Mouse (Mus musculus): ENCODE results near the gene Gm20716.

Gm20716 gene

GRCm38 (mm10) chr2:168230026-168230728, at the start of gene Gm20716, which contains the start of the genes Dpm1 and Mocs3:
Gene Gm20716 (minus strand): TSS chr2:168230364.
Gene Dpm1 (minus strand): TSS chr2:168230591.
Gene Mocs3 (plus strand): TSS chr2:168230622.
- peak; percentile 87 for DNase-seq (ENCODE audit: low read depth)

- DNase-seq (ENCODE audit: low read depth): peak; percentile 75
Measured at GRCm38 (mm10) chr2:168274374-168274935, 44.3 kb upstream of the Gm20716 start.

- DNase-seq (ENCODE audit: low read depth): no peak
Measured at GRCm38 (mm10) chr2:168273387-168273786, 43.2 kb upstream of the Gm20716 start.

GRCm38 (mm10) chr2:168268033-168268432, 37.9 kb upstream of the Gm20716 start:
- DNase-seq (ENCODE audit: low read depth): no peak

- no peak for DNase-seq (ENCODE audit: low read depth)
Measured at GRCm38 (mm10) chr2:168260900-168261299, 30.7 kb upstream of the Gm20716 start.

GRCm38 (mm10) chr2:168260124-168260523, 30.0 kb upstream of the Gm20716 start:
- no peak for DNase-seq (ENCODE audit: low read depth)

- no peak for DNase-seq (ENCODE audit: low read depth)
Measured at GRCm38 (mm10) chr2:168259046-168259445, 28.9 kb upstream of the Gm20716 start.

GRCm38 (mm10) chr2:168257188-168257587, 27.0 kb upstream of the Gm20716 start:
- no peak for DNase-seq (ENCODE audit: low read depth)

- DNase-seq (ENCODE audit: low read depth): no peak
Measured at GRCm38 (mm10) chr2:168256506-168256905, 26.3 kb upstream of the Gm20716 start.

GRCm38 (mm10) chr2:168253822-168254221, 23.7 kb upstream of the Gm20716 start:
- no peak for DNase-seq (ENCODE audit: low read depth)

- DNase-seq (ENCODE audit: low read depth): peak; percentile 38
Measured at GRCm38 (mm10) chr2:168252639-168253292, 22.6 kb upstream of the Gm20716 start.

GRCm38 (mm10) chr2:168250270-168250669, 20.1 kb upstream of the Gm20716 start:
- DNase-seq (ENCODE audit: low read depth): peak; percentile 90

GRCm38 (mm10) chr2:168248856-168249245, 18.7 kb upstream of the Gm20716 start:
- DNase-seq (ENCODE audit: low read depth): peak; percentile 60

GRCm38 (mm10) chr2:168248167-168248855, 18.1 kb upstream of the Gm20716 start:
- no peak for DNase-seq (ENCODE audit: low read depth)

GRCm38 (mm10) chr2:168245571-168245970, 15.4 kb upstream of the Gm20716 start:
- DNase-seq (ENCODE audit: low read depth): no peak

- no peak for DNase-seq (ENCODE audit: low read depth)
Measured at GRCm38 (mm10) chr2:168243278-168243677, 13.1 kb upstream of the Gm20716 start.

- DNase-seq (ENCODE audit: low read depth): no peak
Measured at GRCm38 (mm10) chr2:168242841-168243240, 12.7 kb upstream of the Gm20716 start.

GRCm38 (mm10) chr2:168238335-168238734, 8.2 kb upstream of the Gm20716 start:
- DNase-seq (ENCODE audit: low read depth): no peak

- no peak for DNase-seq (ENCODE audit: low read depth)
Measured at GRCm38 (mm10) chr2:168233286-168233685, 3.1 kb upstream of the Gm20716 start.

- no peak for DNase-seq (ENCODE audit: low read depth)
Measured at GRCm38 (mm10) chr2:168231471-168231829, 1.3 kb upstream of the Gm20716 start.

GRCm38 (mm10) chr2:168230773-168231470, 758 bp upstream of the Gm20716 start:
- DNase-seq (ENCODE audit: low read depth): no peak
